Mouse (Mus musculus) liver, embryonic 14 days (tissue): ENCODE measurements around the gene Vmn2r87. TPM values are rescaled to one million over a fixed set of nuclear protein-coding genes. Genes with fewer than 3 reads are reported as not detected.

Source experiments
- polyA plus RNA-seq: library from polyadenylated mRNA; depleted of rRNA; stranded (reverse); fragments of >200 nt; gene quantifications from 2 replicates; pipeline ENCODE4 v1.2.3, GENCODE M21; 2012; rRNA removed

Gene Vmn2r87
- polyA plus RNA-seq, result not detected in 2 replicates

DNA sequence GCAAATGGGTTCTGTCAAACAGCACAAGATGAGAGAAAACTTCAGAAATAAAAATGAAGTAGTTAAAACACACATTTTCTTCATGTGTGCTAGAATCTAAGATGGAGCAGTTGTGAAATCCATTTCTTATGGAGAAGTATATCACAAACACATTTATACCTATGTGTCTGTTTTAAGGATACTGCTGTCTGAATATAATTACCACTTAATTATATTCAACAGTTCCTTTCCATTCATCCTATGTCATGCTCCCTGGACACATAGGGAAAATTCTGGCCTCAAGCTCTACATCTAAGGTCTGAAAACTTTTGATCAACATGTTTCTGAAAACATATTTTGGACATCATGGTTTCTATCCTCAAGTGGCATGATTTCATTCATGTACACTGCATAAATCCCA lies at the start of gene Vmn2r87:
TSS of gene Vmn2r87 (minus strand) at position 101 of the 400 bp plus-strand sequence.

DNA sequence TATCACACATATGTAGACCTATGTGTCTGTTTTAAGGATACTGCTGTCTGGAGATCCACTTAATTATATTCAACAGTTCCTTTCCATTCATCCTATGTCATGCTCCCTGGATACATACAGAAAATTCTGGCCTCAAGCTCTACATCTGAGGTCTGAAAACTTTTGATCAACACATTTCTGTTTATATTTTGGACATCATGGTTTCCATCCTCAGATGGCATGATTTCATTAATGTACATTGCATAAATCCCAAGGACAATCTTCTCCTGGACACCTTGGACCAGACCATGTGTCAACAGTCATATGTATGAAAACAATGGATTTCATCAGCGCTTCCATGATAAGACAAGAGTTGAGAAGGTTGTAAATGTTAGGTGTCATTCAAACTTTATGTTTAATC lies 41.2 kb downstream of the Vmn2r87 start, which contains the start of gene Vmn2r86:
TSS of gene Vmn2r86 (minus strand) at position 101 of the 400 bp plus-strand sequence.

DNA sequence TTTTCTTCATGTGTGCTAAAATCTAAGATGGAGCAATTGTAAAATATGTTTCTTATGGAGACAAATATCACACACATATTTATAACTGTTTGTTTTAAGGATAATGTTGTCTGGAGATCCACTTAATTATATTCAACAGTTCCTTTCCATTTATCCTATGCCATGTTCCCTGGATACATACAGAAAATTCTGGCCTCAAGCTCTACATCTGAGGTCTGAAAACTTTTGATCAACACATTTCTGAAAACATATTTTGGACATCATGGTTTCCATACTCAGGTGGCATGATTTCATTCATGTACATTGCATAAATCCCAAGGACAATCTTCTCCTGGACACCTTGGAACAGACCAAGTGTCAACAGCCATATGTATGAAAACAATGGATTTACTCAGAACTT lies 67.6 kb downstream of the Vmn2r87 start, which contains the start of gene Vmn2r85:
TSS of gene Vmn2r85 (minus strand) at position 101 of the 400 bp plus-strand sequence.

Other genes starting within 250 kb of the Vmn2r87 start
- gene Neurod4, start 217.2 kb downstream of the Vmn2r87 start, polyA plus RNA-seq, result not detected in 2 replicates
- gene Tespa1, start 174.5 kb downstream of the Vmn2r87 start, polyA plus RNA-seq, result 1.1 and 1.3 TPM in 2 replicates
- gene Vmn2r84, start 103.1 kb downstream of the Vmn2r87 start, polyA plus RNA-seq, result not detected in 2 replicates
- gene Vmn2r85, start 67.7 kb downstream of the Vmn2r87 start, polyA plus RNA-seq, result not detected in 2 replicates
- under 0.01 TPM in 1 of 2 replicates, not detected in the other for gene Vmn2r86, start 41.3 kb downstream of the Vmn2r87 start, polyA plus RNA-seq